In genomic region chr14:51057401-51057831, GRCm38 (mm10) we compare ENCODE assay signal across 13 mouse cellular contexts. TPM values are rescaled to one million over a fixed set of nuclear protein-coding genes. Genes with fewer than 3 reads are reported as not detected.
DNase-seq lines count a peak whose midpoint lies in the region; ATAC-seq and TF ChIP-seq lines count a peak whose summit lies in the region.
"Had no signal": no experiment of that assay in that cellular context is flagged by ENCODE, and none has a peak within 500 bp of the region (broad histone marks: within the 10 kb centered on the region; RNA-seq: fewer than 3 reads in every experiment).

Gene Rnase12, minus strand, starts transcription at chr14:51057661.

- no peak for TF ChIP-seq EP300 in liver, embryonic 14.5 days (IDR thresholded peaks at IDR 0.05; ENCODE audit: low read depth)

- H3K36me3 ChIP-seq in heart, embryonic 11.5 days (ENCODE audit: control insufficient read depth, insufficient read depth, low read length): no peaks in the 10 kb centered on the region
- H3K36me3 ChIP-seq in spleen, adult 2 months (ENCODE audit: control insufficient read depth, insufficient read depth, low read length): no peaks in the 10 kb centered on the region
- no peaks in the 10 kb centered on the region for H3K36me3 ChIP-seq in liver, embryonic 14.5 days (replicated peaks; ENCODE audit: control insufficient read depth, insufficient read depth, low read depth)
- H3K36me3 ChIP-seq: heart, embryonic 15.5 days; limb, embryonic 13.5 days; stomach, embryonic 15.5 days had no signal

- 44% methylated on average over 9 of the region's 9 CpGs for WGBS in heart, embryonic 11.5 days (ENCODE audit: insufficient replicate concordance)
- 11% methylated on average over 9 of the region's 9 CpGs for WGBS in spleen, adult 2 months
- WGBS in liver, embryonic 14.5 days (ENCODE audit: insufficient replicate concordance): 6% methylated on average over 9 of the region's 9 CpGs

- 0 out of 2 replicates have a peak within 1 kb of the TSS, but pooled peaks have one; percentile 1 for H3K4me2 ChIP-seq in heart, embryonic 11.5 days
- H3K4me2 ChIP-seq in liver, embryonic 14.5 days (ENCODE audit: low read depth): peak within 1 kb of the TSS; percentile 37
- H3K4me2 ChIP-seq: heart, embryonic 15.5 days; limb, embryonic 13.5 days; stomach, embryonic 15.5 days had no signal

- no peak for TF ChIP-seq CTCF in spleen, adult 2 months (IDR thresholded peaks at IDR 0.05; ENCODE audit: extremely low read depth, insufficient read depth, insufficient read length, insufficient replicate concordance)
- TF ChIP-seq CTCF in liver, embryonic 14.5 days (IDR thresholded peaks at IDR 0.05; ENCODE audit: low read depth): no peak

- H3K4me1 ChIP-seq in heart, embryonic 11.5 days (ENCODE audit: control insufficient read depth, insufficient read depth, low read length): no peaks in the 10 kb centered on the region; the same call in none of the 2 replicates
- H3K4me1 ChIP-seq in spleen, adult 2 months (ENCODE audit: control insufficient read depth, insufficient read depth, insufficient read length): peaks cover 3% of the 10 kb centered on the region; the same call in 1 of the 2 replicates
- H3K4me1 ChIP-seq in liver, embryonic 14.5 days (replicated peaks; ENCODE audit: control insufficient read depth in 2 of 2, insufficient read depth in 2 of 2, low read length in 1 of 2): peaks cover 0 to 15% of the 10 kb centered on the region in 2 experiments; a peak in 3 of 4 replicates
- H3K4me1 ChIP-seq: stomach, embryonic 15.5 days had no signal

- peak; percentile 49; the same call in 1 of the 2 replicates for ATAC-seq in heart, embryonic 11.5 days (replicated peaks; ENCODE audit: insufficient number of reproducible peaks, low FRiP score, low TSS enrichment)
- peak; percentile 58; the same call in 1 of the 2 replicates for ATAC-seq in liver, embryonic 14.5 days (ENCODE audit: insufficient read depth)
- ATAC-seq: forebrain, embryonic 14.5 days had no signal

- no peak within 1 kb of the TSS for H3K9ac ChIP-seq in heart, embryonic 11.5 days (ENCODE audit: low read depth, low read length)
- H3K9ac ChIP-seq in liver, embryonic 14.5 days (replicated peaks): no peak within 1 kb of the TSS
- H3K9ac ChIP-seq: heart, embryonic 15.5 days; limb, embryonic 13.5 days; stomach, embryonic 15.5 days had no signal

- no peak for DNase-seq in heart, postnatal 4 days
- peak in 1 of 2 experiments; percentile 22 for DNase-seq in spleen, adult 2 months (ENCODE audit: low read depth in 1 of 2, low spot score in 2 of 2)
- no peak for DNase-seq in spleen, postnatal 14 days (ENCODE audit: low spot score in 2 of 2)
- no peak for DNase-seq in liver, embryonic 14.5 days (ENCODE audit: low read depth in 3 of 3, low spot score in 3 of 3)
- DNase-seq in cerebellum, adult 11-12 months: no peak
- DNase-seq in layer of hippocampus, adult 11-12 months (ENCODE audit: low spot score): no peak
- DNase-seq in adrenal gland, adult 2 months: no peak
- DNase-seq: midbrain, embryonic 14.5 days had no signal

- no peaks in the 10 kb centered on the region for H3K9me3 ChIP-seq in heart, embryonic 11.5 days (replicated peaks; ENCODE audit: control insufficient read depth, low read length)
- no peaks in the 10 kb centered on the region for H3K9me3 ChIP-seq in liver, embryonic 14.5 days (ENCODE audit: control insufficient read depth, low read length)
- H3K9me3 ChIP-seq: heart, embryonic 15.5 days; limb, embryonic 13.5 days; stomach, embryonic 15.5 days had no signal

- no peaks in the 10 kb centered on the region for H3K27me3 ChIP-seq in heart, embryonic 11.5 days (ENCODE audit: control insufficient read depth, insufficient read depth, low read length)
- no peaks in the 10 kb centered on the region for H3K27me3 ChIP-seq in spleen, adult 2 months (ENCODE audit: control insufficient read depth, insufficient read depth, low read length)
- no peaks in the 10 kb centered on the region for H3K27me3 ChIP-seq in liver, embryonic 14.5 days (ENCODE audit: control insufficient read depth, insufficient read depth, low read length)
- H3K27me3 ChIP-seq: heart, embryonic 15.5 days; limb, embryonic 13.5 days; stomach, embryonic 15.5 days had no signal

- TF ChIP-seq POLR2A in spleen, adult 2 months (IDR thresholded peaks at IDR 0.05; ENCODE audit: low read depth, low read length): no peak

- H3K27ac ChIP-seq in heart, embryonic 11.5 days (ENCODE audit: low read depth, low read length): no peak within 1 kb of the TSS
- H3K27ac ChIP-seq in spleen, adult 2 months (ENCODE audit: insufficient read depth, low read length): no peak within 1 kb of the TSS
- H3K27ac ChIP-seq in liver, embryonic 14.5 days: no peak within 1 kb of the TSS
- H3K27ac ChIP-seq: heart, embryonic 15.5 days; limb, embryonic 13.5 days; stomach, embryonic 15.5 days had no signal

- no peak within 1 kb of the TSS for H3K4me3 ChIP-seq in heart, embryonic 11.5 days (ENCODE audit: low read depth, low read length)
- peak within 1 kb of the TSS; percentile 40; the same call in 1 of the 2 replicates for H3K4me3 ChIP-seq in spleen, adult 2 months (ENCODE audit: extremely low read depth, insufficient read depth, insufficient read length)
- H3K4me3 ChIP-seq in liver, embryonic 14.5 days (ENCODE audit: insufficient read depth in 1 of 2, low read depth in 2 of 2, low read length in 2 of 2): no peak within 1 kb of the TSS
- H3K4me3 ChIP-seq: heart, embryonic 15.5 days; limb, embryonic 13.5 days; stomach, embryonic 15.5 days had no signal

RNA-seq across cellular contexts. Expression of gene Rnase12, which starts in this region (rescaled TPM):
- polyA plus RNA-seq in heart, embryonic 11.5 days (2014; fragmentation: Nextera tagmentation; extraction: Ambion mirVana): 0.46 TPM in 1 of 2 replicates, not detected in the other
- total RNA-seq in heart, postnatal 4 days (2021): not detected
- polyA plus RNA-seq in spleen, adult 2 months (2012; rRNA removed): 0.68 and 1.1 TPM in 2 replicates
- polyA plus RNA-seq in liver, embryonic 14.5 days (2012; rRNA removed): 0.69 and 0.95 TPM in 2 replicates
- 0.91 and 1.8 TPM in 2 replicates for polyA plus RNA-seq in liver, embryonic 14.5 days (2014; fragmentation: Nextera tagmentation; extraction: Ambion mirVana)
- not detected for total RNA-seq in adrenal gland, adult 2 months (2021)
- polyA plus RNA-seq in adrenal gland, adult 2 months (2012; rRNA removed): not detected in 2 replicates
- polyA plus RNA-seq: forebrain, embryonic 14.5 days; heart, embryonic 15.5 days; limb, embryonic 13.5 days had no signal

Comparison
In these comparisons a context has a peak if more than half of its experiments do, and no peak if none do; other contexts are left out.
1. Peak in ATAC-seq and H3K4me2 ChIP-seq in heart, embryonic 11.5 days; RNA of the gene not detected or under 1 TPM.